Mouse (Mus musculus) stomach, embryonic 14.5 days (tissue): ENCODE measurements around the gene Gm49322. TPM values are rescaled to one million over a fixed set of nuclear protein-coding genes. Genes with fewer than 3 reads are reported as not detected.

Experiments used
- ATAC-seq: fragments of 200-750 bp; cut with Nextera tagmentation; 2 replicates; pipeline ENCODE4 v1.8.0; 2017; ENCODE audit warnings: low read depth, moderate TSS enrichment; ENCODE audit not compliant: insufficient number of reproducible peaks, insufficient read depth, low FRiP score
- H3K27ac ChIP-seq: fragments of 300-500 bp; sonication (generic); 2 replicates; pipeline ENCODE4 v1.5.1; 2014; ENCODE audit warnings: mild to moderate bottlenecking, low read length, moderate library complexity, mixed read lengths
- H3K27me3 ChIP-seq: fragments of 300-500 bp; sonication (generic); 2 replicates; pipeline ENCODE4 v1.6.1; 2014; ENCODE audit warnings: low read length, control low read depth, mixed read lengths; ENCODE audit not compliant: control insufficient read depth, insufficient read depth
- H3K36me3 ChIP-seq: fragments of 300-500 bp; sonication (generic); 2 replicates; pipeline ENCODE4 v1.6.1; 2014; ENCODE audit warnings: mild to moderate bottlenecking, control low read depth, low read length, moderate library complexity, mixed read lengths; ENCODE audit not compliant: control insufficient read depth, insufficient read depth
- H3K4me1 ChIP-seq: fragments of 300-500 bp; sonication (generic); 2 replicates; pipeline ENCODE4 v1.6.1; 2014; ENCODE audit warnings: low read length, control low read depth, mixed read lengths; ENCODE audit not compliant: control insufficient read depth, insufficient read depth
- H3K4me2 ChIP-seq: fragments of 300-500 bp; sonication (generic); replicated peaks from 2 replicates; pipeline ENCODE4 v1.6.1; 2014; ENCODE audit warnings: low read depth, low read length, control low read depth
- H3K4me3 ChIP-seq: fragments of 300-500 bp; sonication (generic); 2 replicates; pipeline ENCODE4 v1.5.1; 2014; ENCODE audit warnings: low read depth, low read length, control low read depth
- H3K9ac ChIP-seq: fragments of 300-500 bp; sonication (generic); replicated peaks from 2 replicates; pipeline ENCODE4 v1.6.1; 2014; ENCODE audit warnings: low read depth, mild to moderate bottlenecking, control low read depth, low read length, moderate library complexity, mixed read lengths
- H3K9me3 ChIP-seq: fragments of 300-500 bp; sonication (generic); 2 replicates; pipeline ENCODE4 v1.6.1; 2016; ENCODE audit warnings: low read depth, low read length, control low read depth; ENCODE audit not compliant: control insufficient read depth
- WGBS: fragments of 180-500 bp; shearing (Covaris S2); extraction: QIAGEN DNeasy Blood & Tissue Kit; methylation state at CpG from one replicate; pipeline ENCODE4 v1.1.7; 2014; 5-methylcytosine and 5-hydroxymethylcytosine counted together
- polyA plus RNA-seq: library from polyadenylated mRNA; unstranded; fragments of >200 nt; fragmentation: Nextera tagmentation; extraction: Ambion mirVana; gene quantifications from 2 replicates; pipeline ENCODE4 v1.2.1, GENCODE M21; 2014

Gene Gm49322
- polyA plus RNA-seq, 1 experiment from 2014 or later, result 1.5 TPM

DNA sequence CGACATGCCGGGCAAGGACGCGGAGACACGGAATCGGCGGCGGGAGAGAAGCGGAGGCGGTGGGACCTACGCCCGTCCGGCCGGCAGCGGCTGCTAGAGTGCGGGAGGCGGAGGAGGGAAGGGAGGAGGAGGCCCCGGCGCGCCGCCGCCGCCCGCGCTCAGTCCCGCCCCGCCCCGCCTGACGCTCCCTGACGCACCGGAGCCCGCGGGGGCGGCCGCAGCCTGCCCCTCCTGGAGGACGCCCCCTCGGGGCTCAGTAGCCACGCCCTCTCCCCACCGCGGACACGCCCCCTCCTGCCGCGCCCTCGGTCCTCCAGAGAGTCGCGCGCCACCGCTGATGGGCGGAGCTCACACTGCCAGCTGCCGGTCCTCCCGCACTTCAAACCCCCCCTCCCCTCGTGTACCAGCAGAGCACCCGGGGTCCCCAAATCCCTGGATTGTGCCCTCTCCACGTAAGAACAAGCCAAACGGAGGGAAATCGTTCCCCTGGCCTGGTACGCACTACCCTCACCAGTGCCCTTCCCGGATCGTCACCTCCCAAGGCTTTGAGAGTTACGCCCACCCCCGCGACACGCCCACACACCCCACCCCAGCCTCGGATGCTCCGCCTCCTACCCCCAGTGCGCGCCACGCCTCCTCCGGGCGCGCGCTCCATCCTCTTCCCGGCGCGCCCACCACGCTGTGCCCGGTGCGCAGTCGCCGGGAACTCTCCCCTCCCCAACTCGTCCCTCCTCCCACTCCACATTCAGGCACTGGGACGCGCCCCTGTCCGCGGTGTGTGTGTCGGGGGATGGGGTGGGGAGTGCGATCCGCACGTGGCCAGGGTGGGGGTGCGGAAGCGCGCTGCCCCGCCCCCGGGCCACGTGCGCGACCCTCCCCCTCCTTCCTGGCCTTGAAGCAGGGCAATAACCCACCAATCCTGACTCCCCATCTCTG lies 28.4 kb upstream of the Gm49322 start, which contains the start of gene Klf16:
TSS of gene Klf16 (minus strand) at position 127 of the 936 bp plus-strand sequence.
- peak; percentile 83 for ATAC-seq
- 1% methylated on average over 70 of the region's 97 CpGs for WGBS
- Histone ChIP-seq H3K27ac (peak within 1 kb of the TSS; percentile 90), H3K27me3 (no peaks in the 10 kb centered on the region), H3K4me1 (peaks cover 32% of the 10 kb centered on the region; the same call in 1 of the 2 replicates), H3K4me2 (peak within 1 kb of the TSS; percentile 65), H3K4me3 (peak within 1 kb of the TSS; percentile 82), H3K36me3 (no peaks in the 10 kb centered on the region; the same call in 1 of the 2 replicates), H3K9me3 (no peaks in the 10 kb centered on the region), H3K9ac (peak within 1 kb of the TSS; percentile 74)

GRCm38 (mm10) chr10:80578131-80578750 lies 27.6 kb upstream of the Gm49322 start:
- peaks cover 1% of the 10 kb centered on the region; the same call in 1 of the 2 replicates for H3K36me3 ChIP-seq
- peak overlapping the region; percentile 19 for H3K9ac ChIP-seq
- H3K4me2 ChIP-seq, result peak overlapping the region; percentile 65
- H3K9me3 ChIP-seq, result no peaks in the 10 kb centered on the region
- under 1% methylated on average over 29 of the region's 29 CpGs for WGBS
- no peaks in the 10 kb centered on the region for H3K27me3 ChIP-seq
- H3K4me1 ChIP-seq, result peaks cover 28% of the 10 kb centered on the region; the same call in 1 of the 2 replicates
- peak overlapping the region; percentile 90 for H3K27ac ChIP-seq
- H3K4me3 ChIP-seq, result peak overlapping the region; percentile 82
- peak; percentile 40; the same call in 1 of the 2 replicates for ATAC-seq

DNA sequence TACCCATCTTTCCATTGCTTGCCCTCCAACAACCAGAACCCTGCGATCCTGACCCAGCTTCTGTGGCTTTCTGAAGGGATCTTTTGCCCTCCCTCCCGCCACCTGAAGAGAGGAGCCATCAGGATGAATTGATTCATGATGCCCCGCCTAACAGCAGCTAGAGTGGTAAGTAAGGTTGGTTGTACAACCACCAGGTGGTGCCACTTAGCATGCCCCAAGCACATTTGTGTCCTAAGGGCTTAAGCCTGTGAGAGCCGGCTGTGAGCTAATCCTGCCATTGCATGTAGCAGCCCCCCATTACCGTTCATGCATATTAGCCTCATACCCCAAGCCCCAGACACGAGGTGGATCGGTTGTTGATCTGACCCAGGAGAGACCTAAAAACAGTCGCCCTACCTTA lies 26.9 kb upstream of the Gm49322 start:
- peaks cover 22% of the 10 kb centered on the region; the same call in 1 of the 2 replicates for H3K4me1 ChIP-seq
- H3K4me3 ChIP-seq, result peak overlapping the region; percentile 82; the same call in 1 of the 2 replicates
- H3K36me3 ChIP-seq, result peaks cover 6% of the 10 kb centered on the region
- ATAC-seq, result no peak
- H3K27ac ChIP-seq, result peak overlapping the region; percentile 90; the same call in 1 of the 2 replicates
- no peak overlapping the region for H3K9ac ChIP-seq
- no peaks in the 10 kb centered on the region for H3K27me3 ChIP-seq
- H3K4me2 ChIP-seq, result peak overlapping the region; percentile 65
- WGBS, result 9% methylated on average over 8 of the region's 8 CpGs
- H3K9me3 ChIP-seq, result no peaks in the 10 kb centered on the region

DNA sequence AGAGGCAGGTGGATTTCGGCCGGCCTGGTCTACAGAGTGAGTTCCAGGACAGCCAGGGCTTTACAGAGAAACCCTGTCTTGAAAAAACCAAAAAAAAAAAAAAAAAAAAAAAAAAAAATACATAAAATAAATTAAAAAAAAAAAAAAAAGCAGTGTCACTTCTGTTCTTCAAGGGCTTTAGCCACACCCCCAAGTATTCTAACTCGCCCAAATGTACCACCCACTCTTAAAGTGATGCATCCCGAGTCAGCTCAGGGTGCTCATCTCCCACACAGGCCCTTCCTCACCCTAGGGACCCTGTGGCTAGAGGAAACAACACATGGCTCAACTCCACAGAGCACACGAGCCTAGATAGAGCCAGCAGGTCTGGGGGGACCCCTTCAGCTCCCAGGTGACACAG lies 22.8 kb upstream of the Gm49322 start:
- H3K27ac ChIP-seq, result no peak overlapping the region
- no peak for ATAC-seq
- H3K4me1 ChIP-seq, result peaks cover 4% of the 10 kb centered on the region; the same call in 1 of the 2 replicates
- no peaks in the 10 kb centered on the region for H3K27me3 ChIP-seq
- peaks cover 19% of the 10 kb centered on the region for H3K36me3 ChIP-seq
- no peak overlapping the region for H3K4me2 ChIP-seq
- WGBS, result 84% methylated on average over 5 of the region's 5 CpGs
- no peak overlapping the region for H3K4me3 ChIP-seq
- no peak overlapping the region for H3K9ac ChIP-seq
- H3K9me3 ChIP-seq, result no peaks in the 10 kb centered on the region

DNA sequence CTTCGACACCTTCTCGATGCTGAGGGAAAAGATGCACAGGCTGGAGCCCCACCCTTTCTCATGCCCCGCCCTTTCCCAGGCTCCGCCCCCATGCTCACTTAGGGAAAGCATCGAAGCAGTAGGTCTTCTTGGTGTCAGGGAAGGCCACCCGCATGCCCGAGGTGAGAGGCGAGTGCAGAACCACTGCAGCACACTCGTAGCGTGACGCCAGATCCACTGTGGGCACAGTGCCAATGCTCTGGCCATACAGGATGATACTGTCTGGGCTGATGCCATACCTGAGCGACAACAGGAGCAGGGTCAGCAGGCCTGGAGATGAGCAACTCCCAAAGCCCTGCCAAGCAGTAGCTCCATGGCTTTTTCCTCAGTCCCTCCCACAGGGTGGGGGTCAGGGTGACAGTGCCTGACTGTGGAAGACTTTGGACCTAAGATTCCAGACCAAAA lies 21.8 kb upstream of the Gm49322 start:
- ATAC-seq, result peak; percentile 21; the same call in 1 of the 2 replicates
- Histone ChIP-seq H3K4me1 (peaks cover 6% of the 10 kb centered on the region), H3K9me3 (no peaks in the 10 kb centered on the region), H3K4me3 (no peak overlapping the region), H3K9ac (no peak overlapping the region), H3K36me3 (peaks cover 19% of the 10 kb centered on the region), H3K4me2 (no peak overlapping the region), H3K27ac (no peak overlapping the region), H3K27me3 (no peaks in the 10 kb centered on the region)
- 61% methylated on average over 12 of the region's 12 CpGs for WGBS

GRCm38 (mm10) chr10:80584642-80585552 lies 20.9 kb upstream of the Gm49322 start:
- peaks cover 19% of the 10 kb centered on the region for H3K36me3 ChIP-seq
- no peak overlapping the region for H3K27ac ChIP-seq
- WGBS, result 80% methylated on average over 12 of the region's 12 CpGs
- no peak overlapping the region for H3K4me3 ChIP-seq
- H3K9ac ChIP-seq, result no peak overlapping the region
- no peaks in the 10 kb centered on the region for H3K9me3 ChIP-seq
- H3K27me3 ChIP-seq, result no peaks in the 10 kb centered on the region
- no peak overlapping the region for H3K4me2 ChIP-seq
- peaks cover 10% of the 10 kb centered on the region for H3K4me1 ChIP-seq
- no peak for ATAC-seq

DNA sequence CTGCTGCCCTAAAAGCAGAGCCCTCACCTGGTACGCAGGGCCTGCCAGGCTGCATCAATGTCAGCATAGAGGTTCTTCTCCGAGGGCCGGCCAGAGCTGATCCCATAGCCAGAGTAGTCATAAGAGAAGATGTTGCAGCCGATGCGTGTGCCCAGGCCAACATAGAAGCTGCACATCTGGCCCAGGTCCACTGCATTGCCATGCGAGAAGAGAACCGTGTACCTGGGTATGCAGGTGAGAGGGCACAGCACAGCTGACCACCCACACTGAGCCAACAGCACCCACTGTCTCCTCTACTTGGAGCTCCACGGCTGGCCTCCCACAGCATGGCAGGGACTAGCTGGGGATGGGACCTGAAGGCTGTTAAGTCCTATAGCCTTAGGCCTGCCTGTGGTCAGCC lies 20.2 kb upstream of the Gm49322 start:
- Histone ChIP-seq H3K4me3 (no peak overlapping the region), H3K27ac (no peak overlapping the region), H3K9ac (no peak overlapping the region), H3K4me1 (peaks cover 10% of the 10 kb centered on the region), H3K4me2 (0 out of 2 replicates have a peak overlapping the region, but pooled peaks have one; percentile 10), H3K27me3 (no peaks in the 10 kb centered on the region), H3K36me3 (peaks cover 19% of the 10 kb centered on the region), H3K9me3 (no peaks in the 10 kb centered on the region)
- no peak for ATAC-seq
- 89% methylated on average over 8 of the region's 8 CpGs for WGBS
